Mouse (Mus musculus) lung, postnatal 0 days (tissue): ENCODE data around the gene Fbxl8. TPM values are rescaled to one million over a fixed set of nuclear protein-coding genes. Genes with fewer than 3 reads are reported as not detected.

Source experiments
- ATAC-seq: fragments of 200-750 bp; cut with Nextera tagmentation; 2 replicates; pipeline ENCODE4 v1.8.0; 2017; ENCODE audit warnings: moderate library complexity
- DNase-seq: peaks from one replicate; pipeline ENCODE4 v3.0.0-alpha.2; 2016; ENCODE audit warnings: low spot score
- H3K27ac ChIP-seq: fragments of 300-500 bp; sonication (generic); 2 replicates; pipeline ENCODE4 v1.5.1; 2014; ENCODE audit warnings: antibody characterized with exemption, mild to moderate bottlenecking, low read length, mixed read lengths
- H3K27me3 ChIP-seq: fragments of 300-500 bp; sonication (generic); replicated peaks from 2 replicates; pipeline ENCODE4 v1.6.1; 2014; ENCODE audit warnings: low read length, mixed read lengths; ENCODE audit not compliant: insufficient read depth
- H3K36me3 ChIP-seq: fragments of 300-500 bp; sonication (generic); 2 replicates; pipeline ENCODE4 v1.6.1; 2014; ENCODE audit warnings: low read length, mixed read lengths; ENCODE audit not compliant: insufficient read depth
- H3K4me1 ChIP-seq: fragments of 300-500 bp; sonication (generic); 2 replicates; pipeline ENCODE4 v1.6.1; 2014; ENCODE audit warnings: antibody characterized with exemption, low read depth, low read length, mixed read lengths; ENCODE audit not compliant: insufficient read depth
- H3K4me2 ChIP-seq: fragments of 300-500 bp; sonication (generic); replicated peaks from 2 replicates; pipeline ENCODE4 v1.6.1; 2014; ENCODE audit warnings: low read depth, mild to moderate bottlenecking, low read length, moderate library complexity, mixed read lengths
- H3K4me3 ChIP-seq: fragments of 300-500 bp; sonication (generic); 2 replicates; pipeline ENCODE4 v1.5.1; 2014; ENCODE audit warnings: low read depth, low read length
- H3K9ac ChIP-seq: fragments of 300-500 bp; sonication (generic); replicated peaks from 2 replicates; pipeline ENCODE4 v1.6.1; 2014; ENCODE audit warnings: low read depth, mild to moderate bottlenecking
- H3K9me3 ChIP-seq: fragments of 300-500 bp; sonication (generic); 2 replicates; pipeline ENCODE4 v1.6.1; 2016; ENCODE audit warnings: low read length, mixed read lengths
- CTCF ChIP-seq: IDR thresholded peaks from 2 replicates; pipeline ENCODE4 v1.5.1; 2016; ENCODE audit warnings: antibody characterized with exemption, mild to moderate bottlenecking
- EP300 ChIP-seq: IDR thresholded peaks from 2 replicates; pipeline ENCODE4 v1.6.1; 2016; ENCODE audit warnings: antibody characterized with exemption, mild to moderate bottlenecking, control low read depth
- WGBS: fragments of 180-500 bp; shearing (Covaris S2); extraction: QIAGEN DNeasy Blood & Tissue Kit; methylation state at CpG from one replicate; pipeline ENCODE4 v1.1.7; 2014; 5-methylcytosine and 5-hydroxymethylcytosine counted together
- polyA plus RNA-seq: library from polyadenylated mRNA; unstranded; fragments of >200 nt; fragmentation: Nextera tagmentation; extraction: Ambion mirVana; gene quantifications from 2 replicates; pipeline ENCODE4 v1.2.1, GENCODE M21; 2015

The Fbxl8 gene
- polyA plus RNA-seq, 1 experiment from 2014 or later: 6.0 TPM

DNA sequence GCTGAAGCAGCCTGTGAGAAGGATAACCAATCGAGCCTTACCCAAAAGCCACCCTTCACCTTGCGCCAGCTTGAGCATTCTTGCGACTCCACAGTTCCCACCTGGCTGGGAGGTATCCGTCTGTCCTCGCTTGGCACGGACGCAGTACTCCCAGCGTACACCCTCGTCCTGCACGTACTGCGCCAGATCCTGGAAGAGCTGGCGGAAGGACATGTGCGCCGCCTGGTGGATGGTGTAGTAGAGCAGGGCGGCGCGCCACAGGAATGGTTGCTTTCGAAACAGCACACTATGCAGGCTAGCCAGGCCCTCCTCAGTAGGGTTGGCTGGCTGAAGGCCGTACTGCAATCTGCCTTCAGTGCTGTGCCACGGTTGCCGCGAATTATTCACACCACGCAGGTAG is 18.6 kb downstream of the Fbxl8 start:
- Histone ChIP-seq H3K27ac (no peak overlapping the region), H3K9me3 (no peaks in the 10 kb centered on the region), H3K4me2 (no peak overlapping the region), H3K36me3 (no peaks in the 10 kb centered on the region), H3K9ac (no peak overlapping the region), H3K4me1 (no peaks in the 10 kb centered on the region; the same call in 1 of the 2 replicates), H3K27me3 (peaks cover 10% of the 10 kb centered on the region; the same call in 1 of the 2 replicates), H3K4me3 (no peak overlapping the region)
- no peak for TF ChIP-seq EP300
- peak; percentile 99 for TF ChIP-seq CTCF
- 36% methylated on average over 23 of the region's 23 CpGs for WGBS
- ATAC-seq (peak; percentile 76), DNase-seq (peak; percentile 88)

DNA sequence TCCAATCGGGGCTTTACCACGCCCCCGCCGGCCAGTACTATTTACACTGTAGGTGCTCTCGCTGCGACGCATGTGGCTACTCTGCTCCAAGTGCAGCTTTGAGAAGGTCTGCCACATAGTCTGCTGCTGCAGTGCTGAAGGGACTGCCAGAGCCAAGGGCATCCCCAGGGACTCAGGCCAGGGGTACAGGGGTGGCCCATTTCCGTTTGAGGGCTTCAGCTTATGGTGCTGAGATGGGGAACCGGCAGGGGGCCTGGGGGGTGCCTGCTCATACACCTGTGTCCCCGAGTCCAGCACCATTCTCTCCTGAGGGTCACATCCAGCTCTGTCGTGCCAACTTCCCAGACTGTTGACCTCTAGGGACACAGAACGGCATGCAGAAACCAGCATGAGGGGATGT is 21.1 kb downstream of the Fbxl8 start:
- WGBS: 43% methylated on average over 12 of the region's 12 CpGs
- Histone ChIP-seq H3K4me2 (no peak overlapping the region), H3K4me3 (no peak overlapping the region), H3K9me3 (no peaks in the 10 kb centered on the region), H3K9ac (no peak overlapping the region), H3K27ac (no peak overlapping the region), H3K27me3 (0 out of 2 replicates have a peak, but pooled peaks cover 4% of the 10 kb centered on the region), H3K36me3 (no peaks in the 10 kb centered on the region), H3K4me1 (peaks cover 10% of the 10 kb centered on the region)
- DNase-seq: no peak
- no peak for TF ChIP-seq EP300
- no peak for TF ChIP-seq CTCF
- ATAC-seq: no peak

DNA sequence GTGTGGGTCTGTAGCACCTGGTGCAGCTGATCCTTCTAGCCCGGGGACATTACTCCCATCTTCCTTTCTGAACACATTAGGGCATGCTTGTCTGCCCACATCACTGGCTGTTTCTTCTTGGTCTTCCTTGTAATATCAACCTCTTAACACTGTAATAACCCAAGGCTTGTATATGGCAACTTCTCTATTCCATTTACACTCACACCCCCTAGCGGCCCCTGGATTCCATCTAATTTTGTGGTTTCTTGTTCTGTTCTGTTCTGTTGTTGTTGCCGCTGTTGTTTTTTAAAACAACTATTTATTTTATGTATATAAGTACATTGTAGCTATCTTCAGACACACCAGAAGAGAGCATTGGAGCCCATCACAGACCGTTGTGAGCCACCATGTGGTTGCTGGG is 22.5 kb downstream of the Fbxl8 start:
- Histone ChIP-seq H3K4me1 (peaks cover 12% of the 10 kb centered on the region), H3K4me3 (no peak overlapping the region), H3K27me3 (0 out of 2 replicates have a peak, but pooled peaks cover 4% of the 10 kb centered on the region), H3K9me3 (no peaks in the 10 kb centered on the region), H3K27ac (no peak overlapping the region), H3K9ac (no peak overlapping the region), H3K4me2 (no peak overlapping the region), H3K36me3 (no peaks in the 10 kb centered on the region)
- ATAC-seq (no peak), DNase-seq (no peak)
- TF ChIP-seq EP300: no peak
- no peak for TF ChIP-seq CTCF
- WGBS: 87% methylated on average over 4 of the region's 4 CpGs

DNA sequence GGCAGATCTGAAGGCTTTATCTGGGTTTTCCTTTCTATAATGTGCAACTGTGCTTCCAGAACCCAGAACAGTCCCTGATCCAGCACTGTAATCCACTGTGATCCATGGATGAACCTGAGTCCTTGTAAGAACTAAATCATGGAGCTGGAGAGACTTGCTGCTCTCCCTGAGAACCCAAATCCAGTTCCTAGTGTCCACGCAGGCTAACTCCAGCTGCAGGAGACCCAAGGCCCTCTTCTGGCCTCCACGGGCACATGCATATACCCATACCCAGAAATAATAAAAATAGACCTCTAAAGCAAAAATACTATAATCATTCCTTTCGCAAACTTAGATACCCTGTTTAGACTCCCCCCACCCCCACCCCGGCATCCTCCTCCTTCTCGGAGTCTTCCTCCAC is 23.8 kb downstream of the Fbxl8 start:
- H3K9me3 ChIP-seq: no peaks in the 10 kb centered on the region
- H3K36me3 ChIP-seq: no peaks in the 10 kb centered on the region
- H3K4me3 ChIP-seq: no peak overlapping the region
- H3K9ac ChIP-seq: no peak overlapping the region
- no peak for ATAC-seq
- WGBS: 81% methylated on average over 5 of the region's 5 CpGs
- H3K4me1 ChIP-seq: peaks cover 12% of the 10 kb centered on the region
- TF ChIP-seq EP300 (no peak), CTCF (peak; percentile 27; the same call in 1 of the 2 replicates)
- H3K27ac ChIP-seq: no peak overlapping the region
- H3K27me3 ChIP-seq: 0 out of 2 replicates have a peak, but pooled peaks cover 4% of the 10 kb centered on the region
- DNase-seq: no peak
- H3K4me2 ChIP-seq: no peak overlapping the region

- H3K4me3 ChIP-seq: peak overlapping the region; percentile 44
- peak; percentile 95 for ATAC-seq
- no peaks in the 10 kb centered on the region for H3K9me3 ChIP-seq
- peak overlapping the region; percentile 6; the same call in 1 of the 2 replicates for H3K27ac ChIP-seq
- H3K27me3 ChIP-seq: 0 out of 2 replicates have a peak, but pooled peaks cover 4% of the 10 kb centered on the region
- TF ChIP-seq CTCF (peak; percentile 58), EP300 (peak; percentile 60; the same call in 1 of the 2 replicates)
- no peak overlapping the region; the same call in 1 of the 2 replicates for H3K9ac ChIP-seq
- peak overlapping the region; percentile 70 for H3K4me2 ChIP-seq
- H3K36me3 ChIP-seq: no peaks in the 10 kb centered on the region
- WGBS: under 1% methylated on average over 53 of the region's 53 CpGs
- peaks cover 12% of the 10 kb centered on the region for H3K4me1 ChIP-seq
- DNase-seq: peak; percentile 98
Measured at GRCm38 (mm10) chr8:105288958-105289732, 24.7 kb downstream of the Fbxl8 start.

- H3K9me3 ChIP-seq: no peaks in the 10 kb centered on the region
- H3K4me3 ChIP-seq: peak within 1 kb of the TSS; percentile 44
- no peak within 1 kb of the TSS; the same call in 1 of the 2 replicates for H3K9ac ChIP-seq
- TF ChIP-seq EP300 (no peak), CTCF (peak; percentile 77)
- peaks cover 12% of the 10 kb centered on the region for H3K4me1 ChIP-seq
- peak; percentile 73 for DNase-seq
- H3K36me3 ChIP-seq: no peaks in the 10 kb centered on the region
- peak within 1 kb of the TSS; percentile 70 for H3K4me2 ChIP-seq
- ATAC-seq: peak; percentile 23
- 5% methylated on average over 42 of the region's 43 CpGs for WGBS
- H3K27me3 ChIP-seq: 0 out of 2 replicates have a peak, but pooled peaks cover 4% of the 10 kb centered on the region
- peak within 1 kb of the TSS; percentile 6; the same call in 1 of the 2 replicates for H3K27ac ChIP-seq
Measured at GRCm38 (mm10) chr8:105289805-105290460, 25.5 kb downstream of the Fbxl8 start, which contains the start of gene 4931428F04Rik. Gene 4931428F04Rik, minus strand, starts transcription at chr8:105289864.
